Mouse (Mus musculus) intestine, embryonic 16.5 days (tissue): Measurements from ENCODE around the gene Olfml3. TPM values are rescaled to one million over a fixed set of nuclear protein-coding genes. Genes with fewer than 3 reads are reported as not detected.

ENCODE experiments used
- ATAC-seq: fragments of 200-750 bp; cut with Nextera tagmentation; 2 replicates; pipeline ENCODE4 v1.8.0; 2017; ENCODE audit warnings: moderate TSS enrichment, moderate library complexity
- H3K27ac ChIP-seq: fragments of 300-500 bp; sonication (generic); 2 replicates; pipeline ENCODE4 v1.5.1; 2014; ENCODE audit warnings: mild to moderate bottlenecking, low read length
- H3K27me3 ChIP-seq: fragments of 300-500 bp; sonication (generic); replicated peaks from 2 replicates; pipeline ENCODE4 v1.6.1; 2014; ENCODE audit warnings: low read length, control low read depth, mixed read lengths; ENCODE audit not compliant: control insufficient read depth, insufficient read depth
- H3K36me3 ChIP-seq: fragments of 300-500 bp; sonication (generic); 2 replicates; pipeline ENCODE4 v1.6.1; 2014; ENCODE audit warnings: low read length, control low read depth; ENCODE audit not compliant: control insufficient read depth, insufficient read depth
- H3K4me1 ChIP-seq: fragments of 300-500 bp; sonication (generic); 2 replicates; pipeline ENCODE4 v1.6.1; 2014; ENCODE audit warnings: low read length, control low read depth, mixed read lengths; ENCODE audit not compliant: control insufficient read depth, insufficient read depth
- H3K4me2 ChIP-seq: fragments of 300-500 bp; sonication (generic); 2 replicates; pipeline ENCODE4 v1.6.1; 2014; ENCODE audit warnings: low read depth, low read length, control low read depth
- H3K4me3 ChIP-seq: fragments of 300-500 bp; sonication (generic); 2 replicates; pipeline ENCODE4 v1.5.1; 2014; ENCODE audit warnings: mild to moderate bottlenecking, low read length
- H3K9ac ChIP-seq: fragments of 300-500 bp; sonication (generic); 2 replicates; pipeline ENCODE4 v1.6.1; 2014; ENCODE audit warnings: low read depth, low read length
- H3K9me3 ChIP-seq: fragments of 300-500 bp; sonication (generic); 2 replicates; pipeline ENCODE4 v1.6.1; 2016; ENCODE audit warnings: low read length, control low read depth; ENCODE audit not compliant: control insufficient read depth
- WGBS: fragments of 180-500 bp; shearing (Covaris S2); extraction: QIAGEN DNeasy Blood & Tissue Kit; methylation state at CpG from one replicate; pipeline ENCODE4 v1.1.7; 2014; 5-methylcytosine and 5-hydroxymethylcytosine counted together
- polyA plus RNA-seq: library from polyadenylated mRNA; unstranded; fragments of >200 nt; fragmentation: Nextera tagmentation; extraction: Ambion mirVana; gene quantifications from 2 replicates; pipeline ENCODE4 v1.2.1, GENCODE M21; 2015

The Olfml3 gene
- polyA plus RNA-seq, 1 experiment from 2014 or later: 44.0 TPM

DNA sequence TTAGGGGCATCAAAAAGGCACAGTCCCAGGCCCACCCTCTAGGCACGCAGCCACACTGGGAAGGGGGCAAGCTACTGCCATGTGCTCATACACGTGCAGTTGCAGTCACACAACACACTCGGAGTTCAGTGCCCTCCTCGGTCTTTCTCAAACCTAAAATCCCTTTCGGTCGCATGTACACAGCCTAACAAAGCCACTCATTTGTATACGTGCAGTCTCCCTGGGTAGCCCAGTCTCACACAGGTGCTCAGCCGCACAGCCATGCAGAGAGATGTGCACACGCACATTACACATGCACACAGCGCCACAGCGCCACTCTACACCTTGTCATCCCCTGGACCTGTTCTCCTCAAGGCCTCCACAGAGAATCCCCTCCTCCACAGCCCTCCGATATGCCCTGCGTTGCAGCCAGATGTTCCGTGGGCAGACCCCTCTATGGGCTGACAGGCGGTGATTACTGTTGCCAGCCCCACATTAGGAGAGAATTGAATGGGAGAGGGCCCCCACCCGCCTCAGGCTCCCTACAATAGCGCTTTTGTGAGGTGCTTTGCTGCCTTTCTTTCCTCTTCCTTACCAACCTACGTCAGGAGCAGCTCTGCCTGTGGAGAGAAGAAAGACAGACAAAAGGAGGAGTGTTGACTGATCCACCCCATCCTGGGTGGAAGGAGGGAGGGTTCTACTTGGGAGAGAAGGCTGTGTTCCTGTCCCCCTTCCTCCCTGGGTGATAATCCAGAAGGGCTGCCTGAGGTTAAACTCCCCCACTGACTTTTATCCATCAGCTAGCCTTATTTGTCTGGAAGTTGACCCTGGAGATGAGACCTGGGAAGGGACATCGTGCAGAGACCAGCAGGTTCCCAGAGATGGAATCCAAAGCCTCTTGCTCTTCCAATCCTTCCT is 3.8 kb downstream of the Olfml3 start:
- no peaks in the 10 kb centered on the region for H3K36me3 ChIP-seq
- H3K9me3 ChIP-seq: no peaks in the 10 kb centered on the region
- ATAC-seq: no peak
- peak overlapping the region; percentile 15; the same call in 1 of the 2 replicates for H3K27ac ChIP-seq
- 44% methylated on average over 18 of the region's 19 CpGs for WGBS
- no peak overlapping the region for H3K4me3 ChIP-seq
- H3K4me1 ChIP-seq: peaks cover 24% of the 10 kb centered on the region
- peak overlapping the region; percentile 60 for H3K4me2 ChIP-seq
- H3K27me3 ChIP-seq: no peaks in the 10 kb centered on the region
- 0 out of 2 replicates have a peak overlapping the region, but pooled peaks have one; percentile 58 for H3K9ac ChIP-seq

DNA sequence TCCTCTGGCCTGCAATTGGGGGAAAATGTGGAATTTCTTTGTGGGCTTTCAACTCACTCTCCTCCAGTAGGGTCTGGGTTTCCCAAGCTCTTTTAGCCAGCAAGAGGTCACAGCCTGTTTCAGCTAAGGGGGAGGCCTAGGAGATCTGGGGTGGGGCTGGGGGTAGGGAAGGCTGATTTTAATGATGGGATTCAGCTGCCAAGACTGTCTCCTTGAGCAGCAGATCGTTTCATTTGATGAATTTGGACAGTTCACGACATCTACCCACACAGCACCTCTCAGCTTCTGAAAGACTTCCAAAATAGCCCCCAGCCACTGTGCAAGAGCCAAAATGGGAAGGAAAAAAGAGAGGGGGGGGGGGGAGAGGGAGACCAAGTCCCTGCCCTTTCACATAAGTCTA is 4.6 kb downstream of the Olfml3 start:
- no peaks in the 10 kb centered on the region for H3K9me3 ChIP-seq
- H3K4me2 ChIP-seq: no peak overlapping the region
- no peaks in the 10 kb centered on the region for H3K27me3 ChIP-seq
- no peak for ATAC-seq
- no peak overlapping the region for H3K4me3 ChIP-seq
- 0 out of 2 replicates have a peak overlapping the region, but pooled peaks have one; percentile 10 for H3K27ac ChIP-seq
- H3K36me3 ChIP-seq: no peaks in the 10 kb centered on the region
- no peak overlapping the region for H3K9ac ChIP-seq
- 41% methylated on average over 2 of the region's 2 CpGs for WGBS
- peaks cover 22% of the 10 kb centered on the region for H3K4me1 ChIP-seq

GRCm38 (mm10) chr3:103732116-103732515 is 5.7 kb downstream of the Olfml3 start:
- ATAC-seq: no peak
- H3K9ac ChIP-seq: no peak overlapping the region
- H3K4me1 ChIP-seq: peaks cover 20% of the 10 kb centered on the region

GRCm38 (mm10) chr3:103729850-103730249 is 8.0 kb downstream of the Olfml3 start:
- Histone ChIP-seq H3K27me3 (no peaks in the 10 kb centered on the region), H3K9me3 (no peaks in the 10 kb centered on the region), H3K9ac (no peak overlapping the region), H3K27ac (no peak overlapping the region), H3K4me3 (no peak overlapping the region), H3K4me1 (peaks cover 13% of the 10 kb centered on the region), H3K36me3 (no peaks in the 10 kb centered on the region), H3K4me2 (no peak overlapping the region)
- ATAC-seq: no peak
- WGBS: 86% methylated on average over 9 of the region's 9 CpGs

More at GRCm38 (mm10) chr3:103732116-103732515, 5.7 kb downstream of the Olfml3 start:
- H3K4me2 ChIP-seq: no peak overlapping the region
- H3K27me3 ChIP-seq: no peaks in the 10 kb centered on the region
- 89% methylated on average over 3 of the region's 3 CpGs for WGBS
- no peaks in the 10 kb centered on the region for H3K36me3 ChIP-seq
- no peaks in the 10 kb centered on the region for H3K9me3 ChIP-seq
- H3K4me3 ChIP-seq: no peak overlapping the region
- H3K27ac ChIP-seq: no peak overlapping the region

DNA sequence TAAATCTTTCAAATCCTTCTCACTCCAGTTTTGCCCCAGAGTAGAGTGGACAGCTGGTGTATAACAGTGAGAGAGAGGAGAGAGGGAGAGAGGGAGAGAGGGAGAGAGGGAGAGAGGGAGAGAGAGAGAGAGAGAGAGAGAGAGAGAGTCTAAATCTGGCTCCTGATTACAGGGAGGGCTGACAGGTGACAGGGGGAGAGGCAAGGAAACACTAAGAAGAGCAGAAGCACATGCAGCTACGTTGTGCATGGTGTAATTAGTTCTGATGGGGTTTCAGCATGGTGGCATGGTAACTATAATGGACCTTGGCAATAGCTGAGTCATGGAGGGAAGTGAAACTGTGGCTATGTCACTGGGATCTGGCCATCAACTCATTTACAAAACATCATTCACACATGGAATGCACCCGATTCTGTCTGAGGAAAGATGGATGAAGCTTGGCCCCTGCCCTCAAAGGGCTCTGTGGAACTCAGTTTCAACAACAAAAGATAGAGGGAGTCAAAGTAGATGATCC is 9.9 kb downstream of the Olfml3 start:
- Histone ChIP-seq H3K4me3 (no peak overlapping the region), H3K36me3 (no peaks in the 10 kb centered on the region), H3K4me2 (no peak overlapping the region), H3K4me1 (no peaks in the 10 kb centered on the region), H3K9ac (no peak overlapping the region), H3K9me3 (no peaks in the 10 kb centered on the region), H3K27me3 (no peaks in the 10 kb centered on the region), H3K27ac (no peak overlapping the region)
- 41% methylated on average over 2 of the region's 2 CpGs for WGBS
- no peak for ATAC-seq

DNA sequence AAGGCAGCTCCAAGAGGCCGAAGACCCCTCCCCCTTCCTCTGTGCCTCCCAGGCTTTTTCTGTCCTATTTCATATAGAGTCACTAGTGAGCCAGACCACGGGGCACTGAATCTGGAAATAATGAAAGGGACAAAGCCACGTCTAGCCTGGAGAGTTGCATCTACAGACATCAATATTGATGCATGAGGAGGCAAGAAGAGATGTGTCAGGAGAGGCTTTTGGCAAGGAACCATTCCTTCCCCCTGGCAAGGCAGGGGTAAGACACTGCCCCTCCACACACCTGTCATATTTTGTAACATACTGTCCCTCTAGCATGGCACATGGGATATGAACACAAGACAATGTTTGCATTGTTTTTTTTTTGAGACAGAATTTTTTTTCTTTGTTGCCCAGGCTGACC is 11.2 kb downstream of the Olfml3 start:
- H3K27ac ChIP-seq: no peak overlapping the region
- H3K4me2 ChIP-seq: no peak overlapping the region
- 51% methylated on average over 3 of the region's 3 CpGs for WGBS
- H3K9me3 ChIP-seq: no peaks in the 10 kb centered on the region
- H3K4me1 ChIP-seq: no peaks in the 10 kb centered on the region
- H3K36me3 ChIP-seq: no peaks in the 10 kb centered on the region
- no peak overlapping the region for H3K9ac ChIP-seq
- H3K27me3 ChIP-seq: no peaks in the 10 kb centered on the region
- no peak for ATAC-seq
- H3K4me3 ChIP-seq: no peak overlapping the region

DNA sequence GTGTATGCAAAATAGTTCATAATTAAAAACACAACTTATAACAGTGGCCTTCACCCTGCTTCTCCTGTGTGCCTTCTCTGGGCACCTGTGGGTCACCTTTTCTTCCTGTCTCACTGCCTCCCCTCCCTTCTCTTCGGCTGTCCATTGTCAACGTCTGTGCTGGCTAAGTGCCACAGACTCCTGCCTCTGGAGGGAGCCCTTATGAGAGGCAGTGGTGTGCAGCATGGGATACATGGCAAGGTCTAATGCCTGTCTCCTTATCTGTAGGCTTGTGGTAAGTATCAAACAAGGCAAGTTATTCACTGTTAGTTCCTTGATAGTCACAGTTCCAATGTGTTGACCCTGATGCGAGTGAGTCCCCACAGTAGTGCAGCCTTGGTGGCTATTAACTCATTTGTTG is 13.7 kb downstream of the Olfml3 start:
- no peaks in the 10 kb centered on the region for H3K27me3 ChIP-seq
- 45% methylated on average over 3 of the region's 3 CpGs for WGBS
- no peak overlapping the region for H3K9ac ChIP-seq
- no peaks in the 10 kb centered on the region for H3K36me3 ChIP-seq
- no peaks in the 10 kb centered on the region for H3K4me1 ChIP-seq
- no peak overlapping the region for H3K27ac ChIP-seq
- H3K4me2 ChIP-seq: no peak overlapping the region
- ATAC-seq: no peak
- H3K4me3 ChIP-seq: no peak overlapping the region
- H3K9me3 ChIP-seq: no peaks in the 10 kb centered on the region

- Histone ChIP-seq H3K27me3 (no peaks in the 10 kb centered on the region), H3K4me3 (no peak overlapping the region), H3K4me1 (peaks cover 5% of the 10 kb centered on the region; the same call in 1 of the 2 replicates), H3K36me3 (no peaks in the 10 kb centered on the region), H3K9ac (no peak overlapping the region), H3K4me2 (no peak overlapping the region), H3K27ac (no peak overlapping the region), H3K9me3 (no peaks in the 10 kb centered on the region)
- 82% methylated on average over 4 of the region's 4 CpGs for WGBS
- ATAC-seq: no peak
These were observed 19.1 kb downstream of the Olfml3 start for GRCm38 (mm10) chr3:103718728-103719127.

GRCm38 (mm10) chr3:103716774-103717760 is 20.7 kb downstream of the Olfml3 start:
- Histone ChIP-seq H3K27me3 (no peaks in the 10 kb centered on the region), H3K36me3 (no peaks in the 10 kb centered on the region), H3K9me3 (no peaks in the 10 kb centered on the region), H3K27ac (0 out of 2 replicates have a peak overlapping the region, but pooled peaks have one; percentile 6), H3K9ac (no peak overlapping the region), H3K4me2 (no peak overlapping the region), H3K4me3 (no peak overlapping the region), H3K4me1 (peaks cover 5% of the 10 kb centered on the region; the same call in 1 of the 2 replicates)
- WGBS: 47% methylated on average over 15 of the region's 15 CpGs
- no peak for ATAC-seq
